Mouse (Mus musculus) thymus, postnatal 4 days (tissue): ENCODE data around the gene Parp14.

Experiments
- DNase-seq: peaks from one replicate; pipeline ENCODE4 v3.0.0; 2021

The Parp14 gene

DNA sequence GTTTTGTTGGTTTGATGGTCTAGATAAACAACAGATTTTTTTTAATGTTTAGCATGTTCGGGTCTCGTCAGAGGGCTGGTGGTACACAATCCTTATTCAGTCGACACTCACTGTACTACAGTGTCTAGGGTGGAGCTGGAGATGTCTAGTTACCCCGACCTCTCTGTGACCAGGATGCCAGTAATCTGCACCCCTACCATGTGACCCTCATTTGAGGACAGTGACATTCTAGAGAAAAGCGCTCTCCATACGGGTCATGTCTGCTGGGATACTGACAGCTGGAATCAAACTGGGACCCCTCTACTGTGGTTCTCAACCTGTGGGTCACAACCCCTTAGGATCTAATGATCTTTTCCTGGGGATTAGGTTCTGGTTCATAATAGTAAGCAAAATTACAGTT, 1.7 kb downstream of the Parp14 start:
- DNase-seq: no peak

DNA sequence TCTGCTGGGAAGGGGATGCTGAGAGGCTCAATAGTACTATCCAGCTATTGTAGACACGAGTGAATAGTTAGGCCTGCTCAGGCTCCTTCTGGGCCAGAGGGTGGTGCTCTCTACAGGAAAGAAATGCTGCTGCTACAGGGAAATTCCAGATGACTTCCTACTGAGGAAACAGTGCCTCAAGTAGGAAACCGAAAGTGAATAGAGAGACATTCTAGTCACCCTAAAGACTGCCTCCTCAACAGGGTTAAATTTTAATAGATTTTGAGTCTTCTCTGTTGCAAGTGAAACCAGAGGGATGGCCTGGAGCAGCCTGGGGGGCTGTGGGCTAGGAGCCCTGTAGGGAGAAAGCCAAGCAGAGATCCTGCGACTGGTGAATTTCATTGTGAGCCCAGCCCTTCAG, 2.2 kb downstream of the Parp14 start:
- no peak for DNase-seq

DNA sequence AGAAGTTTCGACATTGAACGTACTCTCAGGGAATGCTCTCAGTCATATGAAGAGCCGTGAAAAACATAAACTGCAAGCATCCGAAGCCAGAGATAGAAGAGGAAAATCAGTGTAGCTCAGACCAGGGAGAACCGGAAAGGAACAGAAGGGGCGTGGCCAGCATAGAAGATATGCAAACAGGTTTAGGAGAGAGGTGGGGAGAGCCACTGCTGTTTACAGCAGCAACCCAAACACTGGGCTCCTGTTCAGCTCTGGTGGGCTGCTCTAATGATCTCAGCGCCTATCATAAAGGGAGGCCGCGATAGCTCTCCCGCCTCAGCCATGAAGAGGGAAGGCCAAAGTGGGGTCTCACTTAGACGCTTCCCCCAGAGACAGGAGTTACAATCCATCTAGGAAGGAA, 3.6 kb downstream of the Parp14 start:
- no peak for DNase-seq

DNA sequence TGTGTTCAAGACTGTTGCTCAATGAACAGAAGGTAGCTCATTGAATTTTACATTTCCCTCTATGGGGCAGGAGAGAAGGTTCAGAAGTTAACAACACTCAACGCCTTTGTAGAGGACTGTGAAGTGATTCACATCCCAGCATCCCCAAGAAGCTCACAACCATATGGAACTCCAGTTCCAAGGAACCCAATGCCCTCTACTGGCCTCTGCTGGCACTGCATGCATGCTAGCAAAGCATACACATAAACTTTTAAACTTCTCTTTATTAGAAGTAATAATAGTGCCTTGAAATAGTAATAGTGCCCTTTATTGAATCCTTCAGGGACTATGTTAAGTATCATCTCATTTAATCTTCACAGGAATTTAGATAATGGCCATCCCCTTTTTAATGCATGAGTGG, 9.3 kb downstream of the Parp14 start:
- peak; percentile 61 for DNase-seq

DNA sequence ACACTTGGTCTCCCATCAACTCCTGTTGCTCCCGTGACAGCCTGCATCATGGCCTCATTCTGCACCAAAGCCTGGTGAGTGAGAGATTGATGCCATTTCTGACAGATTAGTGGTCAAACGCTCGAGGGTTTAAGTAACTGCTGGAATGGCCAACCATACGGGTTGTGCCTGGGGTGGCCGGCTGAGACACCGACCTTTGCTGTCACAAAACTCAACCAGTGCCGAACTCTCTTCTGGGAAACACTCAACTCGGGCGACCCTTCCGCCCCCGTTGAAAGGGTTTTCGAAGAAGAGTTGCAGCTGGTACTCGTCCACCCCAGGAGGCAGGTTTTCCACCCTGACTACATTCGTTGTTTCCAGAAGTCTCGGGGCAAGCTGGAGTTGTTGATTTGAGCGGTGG, 11.1 kb downstream of the Parp14 start:
- no peak for DNase-seq

DNA sequence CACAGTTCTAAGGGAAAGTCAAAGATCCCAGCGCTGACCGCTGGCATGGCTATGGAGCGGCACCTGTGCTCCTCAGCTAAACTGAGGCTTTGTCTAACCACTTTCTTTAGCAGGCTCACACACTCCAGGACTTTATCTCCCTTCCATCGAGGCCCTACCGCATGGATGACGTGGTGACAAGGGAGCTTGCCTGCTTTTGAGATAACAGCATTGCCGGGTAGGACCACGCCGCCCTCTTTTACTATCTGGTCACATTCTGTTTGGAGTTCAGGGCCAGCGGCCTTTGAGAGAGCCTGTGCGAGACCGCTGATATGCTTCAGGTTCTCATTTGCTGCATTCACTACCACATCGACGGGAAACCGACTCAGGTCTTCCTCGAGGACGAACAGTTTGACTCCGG, 14.6 kb downstream of the Parp14 start:
- no peak for DNase-seq

DNA sequence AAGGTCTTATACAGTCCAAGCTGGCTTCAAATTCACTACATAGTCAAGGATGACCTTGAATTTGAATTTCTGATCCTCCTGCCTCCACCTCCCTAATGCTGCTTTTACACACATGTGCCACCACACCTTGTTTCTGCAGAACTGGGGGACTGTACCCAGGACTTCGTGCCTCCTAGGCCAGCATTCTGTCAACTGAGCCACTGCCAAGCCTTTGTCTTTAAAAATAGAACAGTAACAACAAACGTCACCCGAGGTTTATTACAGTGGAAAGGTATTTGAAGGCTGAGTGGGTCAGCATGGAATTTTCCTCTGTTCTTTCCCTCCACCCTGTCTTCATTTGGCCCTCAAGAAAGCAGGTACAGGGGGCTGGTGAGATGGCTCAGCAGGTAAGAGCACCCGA, 15.5 kb downstream of the Parp14 start:
- DNase-seq: no peak

DNA sequence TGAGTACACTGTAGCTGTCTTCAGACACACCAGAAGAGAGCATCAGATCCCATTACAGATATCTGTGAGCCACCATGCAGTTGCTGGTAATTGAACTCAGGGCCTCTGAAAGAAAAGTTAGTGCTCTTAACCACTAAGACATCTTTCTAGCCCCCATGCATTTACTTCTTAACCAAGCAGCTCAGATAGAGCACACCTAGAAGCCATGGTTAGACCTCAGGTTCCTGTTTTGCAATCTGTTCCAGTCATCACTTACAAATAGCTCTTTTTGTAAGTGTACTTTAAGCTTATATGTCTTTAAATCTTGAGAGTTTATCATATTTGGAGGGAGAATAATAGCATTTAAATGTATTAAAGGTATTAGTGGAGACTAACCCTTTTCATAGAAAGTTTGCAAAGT, 24.2 kb downstream of the Parp14 start:
- no peak for DNase-seq

DNA sequence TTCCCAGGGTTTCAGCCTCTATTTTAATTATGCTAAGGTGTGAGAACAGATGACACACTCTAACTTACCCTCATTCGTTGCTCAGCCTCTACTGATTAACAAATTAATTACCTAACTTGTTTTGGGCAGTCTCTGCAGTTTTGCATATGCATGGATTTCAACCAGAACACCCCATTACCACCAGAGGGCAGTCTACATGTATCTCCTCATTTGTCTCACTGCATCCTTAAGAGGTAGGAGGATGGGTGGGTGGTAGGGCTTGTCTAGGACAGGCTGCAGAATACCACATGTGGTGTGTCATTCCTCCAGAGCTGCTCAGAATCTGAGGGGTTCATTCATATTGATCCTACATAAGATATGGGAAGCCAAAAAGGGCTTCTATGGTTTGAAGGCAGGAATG, 31.7 kb downstream of the Parp14 start:
- peak; percentile 46 for DNase-seq

DNA sequence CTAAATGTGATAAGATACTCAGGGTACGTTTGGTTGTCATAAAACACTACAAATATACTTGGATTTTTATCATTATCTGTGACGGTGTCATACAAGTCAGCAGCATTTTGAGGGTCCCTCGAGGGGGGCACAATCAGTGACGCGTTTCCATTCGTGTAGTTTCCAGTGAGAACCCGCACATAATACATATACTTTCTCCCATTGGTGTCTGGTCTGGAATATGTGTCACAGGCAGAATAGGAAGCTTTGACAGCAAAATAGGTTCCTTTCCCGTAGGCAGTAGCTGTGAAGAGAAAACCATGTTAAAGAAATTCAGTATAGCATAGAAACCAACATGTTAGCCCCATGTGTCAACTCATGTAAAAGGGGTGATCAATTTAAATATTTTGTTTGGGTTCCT, 36.7 kb downstream of the Parp14 start:
- DNase-seq: no peak

DNA sequence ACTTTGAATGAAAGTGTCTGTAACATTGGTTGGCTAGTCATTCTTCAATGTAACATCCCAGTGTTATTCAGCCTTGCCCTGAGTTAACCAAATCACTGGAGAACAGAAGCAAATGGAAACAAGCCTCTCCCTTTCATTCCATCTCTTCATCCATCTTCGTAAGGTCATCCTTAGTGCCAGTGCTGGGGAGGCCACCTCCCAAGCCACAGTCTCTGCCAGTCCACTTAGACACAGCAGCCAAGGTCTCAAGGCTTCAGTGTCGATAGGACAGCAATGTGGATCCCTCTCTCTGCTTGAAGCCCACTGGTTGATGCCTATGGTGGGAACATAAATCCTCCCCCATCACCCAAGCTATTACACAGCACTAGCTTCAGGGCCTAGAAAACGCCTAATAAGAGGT, 38.4 kb downstream of the Parp14 start:
- no peak for DNase-seq

DNA sequence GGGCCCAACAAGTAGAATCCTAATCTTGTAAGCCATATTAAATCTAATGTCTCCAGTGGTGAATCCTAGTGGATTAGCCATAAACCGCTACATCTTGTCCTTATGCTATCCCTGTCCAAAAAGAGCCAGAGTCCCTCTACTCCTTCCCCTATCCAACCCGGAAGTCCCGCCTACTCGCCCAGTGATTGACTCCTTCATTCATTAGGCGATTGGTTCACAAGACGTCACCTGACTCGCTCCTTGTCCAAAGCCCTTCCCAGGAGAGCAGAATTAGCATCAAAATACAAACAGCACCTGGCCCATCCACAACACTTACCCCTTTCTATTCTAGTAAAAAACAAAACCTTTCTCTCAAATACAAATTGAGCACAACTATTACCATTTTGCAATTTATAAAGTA, 41.3 kb downstream of the Parp14 start:
- DNase-seq: no peak

DNA sequence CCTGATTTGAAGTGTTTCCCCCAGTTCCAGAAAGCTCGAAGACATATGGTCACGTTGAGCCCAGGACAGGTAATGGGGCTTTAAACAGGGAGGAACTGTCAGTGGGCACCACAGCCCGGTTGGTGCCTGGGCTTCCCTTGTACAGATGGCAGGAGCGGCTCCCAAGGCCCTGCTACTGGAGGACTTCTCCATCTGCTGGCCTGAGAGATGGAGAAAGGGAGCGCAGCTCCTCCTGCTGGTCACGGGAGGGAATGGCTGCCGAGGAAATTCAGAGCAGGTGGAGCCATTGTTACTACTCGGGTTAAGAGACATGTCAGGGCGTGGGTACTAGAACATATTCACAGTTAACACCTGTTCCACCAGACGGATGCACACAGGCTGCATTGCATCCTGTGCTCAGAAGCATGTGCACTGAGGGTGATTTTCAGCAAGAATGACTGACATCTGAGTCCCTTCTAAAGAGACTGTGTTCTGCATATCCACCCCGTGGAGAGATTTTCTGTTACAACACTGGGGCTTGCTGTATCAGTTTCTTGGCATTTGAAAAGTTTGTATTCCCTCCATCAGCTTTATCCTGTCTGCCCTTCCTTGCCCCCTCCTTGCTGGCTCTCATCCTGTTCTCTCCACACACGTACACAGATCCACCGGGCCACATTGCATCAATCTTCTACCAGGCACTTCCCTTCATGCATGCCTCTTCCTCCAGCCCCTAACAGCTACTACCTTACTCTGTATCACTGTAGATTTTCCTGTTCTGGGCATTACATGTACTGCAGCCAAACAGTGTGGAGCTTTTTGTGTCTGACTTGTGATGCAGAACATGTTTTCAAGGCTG, 53.9 kb downstream of the Parp14 start:
- peak; percentile 88 for DNase-seq

DNA sequence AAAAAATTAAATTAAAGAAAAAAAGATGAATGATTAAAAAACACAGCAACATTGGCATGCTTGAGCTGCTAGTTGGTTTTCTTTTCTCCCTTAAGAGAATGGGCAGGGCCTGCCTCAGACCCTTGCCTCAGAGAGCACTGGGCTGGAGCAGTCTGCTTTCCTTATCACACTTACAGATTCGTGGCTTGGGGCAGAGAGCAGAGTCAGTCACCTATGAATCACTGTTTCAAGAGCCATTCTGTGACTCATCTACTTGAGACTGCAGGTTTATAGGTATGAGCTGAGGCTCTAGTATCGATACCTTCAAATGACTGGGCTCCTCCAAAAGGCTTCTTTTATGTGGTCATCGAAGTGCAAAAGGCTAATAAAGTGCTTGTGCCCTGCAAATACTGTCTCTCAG, 58.2 kb downstream of the Parp14 start:
- DNase-seq: no peak

DNA sequence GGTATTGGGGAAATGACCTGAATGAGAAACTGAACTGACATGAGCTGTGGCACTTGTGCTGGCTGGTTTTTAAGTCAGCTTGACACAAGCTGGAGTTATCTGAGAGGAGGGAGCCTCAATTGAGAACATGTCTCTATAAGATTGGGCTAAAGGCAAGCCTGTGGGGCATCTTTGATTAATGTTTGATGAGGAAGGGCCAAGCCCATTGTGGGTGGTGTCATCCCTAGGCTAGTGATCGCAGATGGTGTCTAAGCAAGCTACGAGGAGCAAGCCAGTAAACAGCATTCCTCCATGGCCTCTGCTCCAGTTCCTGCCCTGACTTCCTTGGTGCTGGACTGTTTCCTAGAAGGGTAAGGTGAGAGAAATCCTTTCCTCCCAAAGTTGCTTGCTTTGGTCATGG, 62.5 kb downstream of the Parp14 start:
- no peak for DNase-seq

DNA sequence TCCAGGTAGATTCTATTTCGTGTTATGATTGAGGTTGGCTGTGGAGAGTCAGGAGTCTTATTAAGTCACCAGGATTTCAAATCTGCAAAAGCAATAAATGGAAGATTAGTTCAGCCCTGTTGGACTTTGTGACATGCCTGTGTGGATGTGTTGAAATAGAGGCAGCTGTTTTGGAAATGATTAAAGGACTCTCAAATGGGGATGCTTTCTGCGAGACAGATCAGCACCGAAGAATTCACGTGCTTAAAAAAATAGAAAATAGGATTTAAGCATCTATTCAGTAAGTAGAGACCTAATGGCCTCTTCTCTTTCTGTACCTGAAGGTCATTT, 63.7 kb downstream of the Parp14 start:
- no peak for DNase-seq

DNA sequence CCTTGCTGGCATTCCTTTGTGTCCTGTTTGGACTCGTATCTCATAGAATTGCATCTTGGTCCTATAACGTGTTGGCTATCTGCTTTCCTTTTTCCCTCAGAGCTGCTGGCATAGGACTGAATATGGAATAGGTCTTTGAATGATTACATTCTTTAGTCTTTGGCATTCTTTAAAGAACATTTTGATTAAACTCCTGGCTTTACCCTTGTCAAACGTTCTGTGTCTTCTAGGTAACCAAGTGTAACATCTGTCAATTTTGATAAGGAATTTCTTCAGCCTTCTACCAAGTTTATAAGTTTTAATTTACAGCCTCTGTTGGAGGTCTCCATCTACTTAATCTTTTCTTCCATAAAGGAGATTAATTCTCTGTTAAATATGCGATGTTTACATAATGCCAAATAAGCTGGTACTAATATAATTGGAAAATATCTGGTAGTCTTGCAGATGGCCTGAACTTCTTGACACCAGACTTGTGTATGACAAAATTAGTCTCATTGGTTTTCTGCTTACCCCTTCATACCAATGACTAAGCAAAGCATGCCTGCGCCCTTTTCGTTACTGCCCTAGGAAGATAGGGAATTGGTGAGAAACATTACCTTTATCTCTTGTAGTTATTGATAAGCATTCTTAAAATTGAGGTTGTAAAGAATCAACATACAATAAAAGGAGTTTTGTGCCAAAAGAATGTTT, 64.2 kb downstream of the Parp14 start:
- no peak for DNase-seq

DNA sequence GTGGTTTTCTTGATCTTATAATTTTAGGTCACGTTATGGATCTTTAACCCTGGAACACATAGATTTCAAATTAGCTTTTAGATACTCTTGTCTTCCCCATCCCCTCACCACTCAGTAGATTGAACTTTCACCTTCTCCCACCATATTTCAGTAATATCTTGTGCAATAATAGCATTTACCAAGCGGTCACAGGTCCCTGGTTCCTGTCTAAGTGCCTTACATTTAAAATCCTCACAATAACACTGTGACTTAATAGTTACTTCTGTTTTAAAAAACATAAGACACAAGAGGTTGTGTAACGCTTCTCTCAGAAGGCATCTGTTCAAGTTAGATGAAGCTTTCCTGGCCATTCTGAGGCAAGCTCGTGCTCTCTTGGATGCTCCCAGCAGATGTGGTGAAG, 67.6 kb downstream of the Parp14 start:
- DNase-seq: no peak

DNA sequence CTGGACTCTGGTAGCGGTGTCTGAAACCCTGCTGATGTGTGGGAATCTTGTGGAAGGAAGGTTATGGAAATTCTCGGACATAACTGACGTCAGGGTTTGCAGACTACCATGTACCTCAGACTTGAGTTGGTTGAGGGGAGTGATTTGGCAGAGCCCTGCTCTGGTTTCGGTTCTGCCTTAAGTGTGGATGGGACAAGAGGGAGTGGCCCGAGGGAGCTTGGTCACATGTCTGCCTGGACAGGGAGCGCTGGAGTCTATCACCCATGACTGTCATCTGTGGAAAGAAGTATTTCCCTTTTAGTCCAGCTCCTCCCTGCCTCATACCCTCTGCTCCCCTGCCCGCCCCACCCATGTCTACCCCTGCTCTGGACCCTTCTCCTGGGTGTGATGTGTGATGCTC, 69.2 kb downstream of the Parp14 start:
- no peak for DNase-seq

DNA sequence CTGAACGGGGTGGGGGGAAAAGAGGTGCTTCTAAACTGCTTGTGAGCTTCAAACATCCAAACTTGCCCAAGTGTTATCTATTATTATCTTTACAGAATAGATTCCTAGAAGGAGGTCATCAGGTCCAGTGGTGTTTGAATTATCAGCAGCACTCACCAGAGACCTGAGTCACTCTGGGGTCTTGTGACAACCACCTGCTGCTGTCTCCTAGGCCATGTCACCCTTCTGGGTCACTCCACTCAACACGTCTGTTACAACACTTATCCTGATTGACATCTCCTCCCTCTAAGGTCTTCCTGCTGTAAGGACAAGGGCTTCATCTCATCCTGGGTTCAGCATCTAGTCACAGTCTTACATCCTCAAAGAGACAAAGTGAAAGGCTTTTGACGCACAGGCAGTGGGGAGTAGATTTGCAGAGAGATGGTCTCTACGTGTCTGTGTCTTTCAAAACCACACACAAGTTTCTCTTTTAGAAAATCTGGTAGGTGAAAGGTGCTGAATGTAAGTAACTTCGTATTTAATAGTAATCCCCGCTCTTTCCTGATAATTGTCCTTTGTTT, 79.3 kb downstream of the Parp14 start:
- no peak for DNase-seq

DNA sequence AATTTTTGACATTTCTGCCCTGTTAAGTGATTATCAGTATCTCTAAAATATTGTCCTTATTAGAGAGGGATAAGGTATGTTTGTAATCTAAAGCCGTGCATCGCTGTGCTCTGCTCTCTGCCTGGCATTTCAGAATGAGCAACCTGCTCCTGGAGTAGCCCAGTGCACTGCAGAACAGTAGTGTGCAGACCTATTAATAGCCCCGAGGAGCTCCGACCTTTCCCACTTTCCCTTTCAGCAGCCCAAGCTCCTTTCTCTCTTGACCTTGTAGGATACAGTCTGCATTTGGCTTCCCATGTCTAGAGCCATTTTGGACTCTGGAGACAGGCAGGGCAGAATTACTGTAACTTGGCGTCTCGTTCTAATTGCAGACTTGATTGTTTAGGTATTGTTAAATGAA, 83.0 kb downstream of the Parp14 start:
- no peak for DNase-seq

DNA sequence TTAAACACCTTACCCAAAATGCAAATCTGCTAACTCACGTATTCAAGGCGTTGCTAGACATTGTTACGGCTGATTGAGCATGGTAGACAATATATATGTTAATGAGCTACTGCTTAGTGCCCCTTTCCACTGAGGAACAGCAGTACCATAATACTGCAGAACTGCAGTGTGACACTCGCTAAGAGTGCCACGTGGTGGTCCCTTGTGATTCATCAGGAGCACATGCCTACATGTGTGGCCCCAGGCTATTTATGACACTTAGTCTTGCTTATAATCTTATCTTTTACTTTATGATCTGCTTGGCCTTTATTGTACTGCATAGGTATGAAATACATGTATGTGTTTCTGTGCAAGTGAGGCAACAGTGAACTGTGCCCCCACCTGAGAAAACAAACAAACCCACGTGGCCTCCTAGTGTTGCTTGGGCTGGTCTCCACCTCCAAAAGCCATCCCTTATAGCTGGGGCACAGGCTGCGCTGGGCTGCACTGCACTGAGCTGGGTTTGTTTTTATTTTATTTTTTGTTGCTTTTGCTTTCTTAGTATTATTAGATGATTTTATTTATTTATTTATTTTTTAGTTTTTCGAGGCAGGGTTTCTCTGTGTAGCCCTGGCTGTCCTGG, 83.7 kb downstream of the Parp14 start:
- no peak for DNase-seq

DNA sequence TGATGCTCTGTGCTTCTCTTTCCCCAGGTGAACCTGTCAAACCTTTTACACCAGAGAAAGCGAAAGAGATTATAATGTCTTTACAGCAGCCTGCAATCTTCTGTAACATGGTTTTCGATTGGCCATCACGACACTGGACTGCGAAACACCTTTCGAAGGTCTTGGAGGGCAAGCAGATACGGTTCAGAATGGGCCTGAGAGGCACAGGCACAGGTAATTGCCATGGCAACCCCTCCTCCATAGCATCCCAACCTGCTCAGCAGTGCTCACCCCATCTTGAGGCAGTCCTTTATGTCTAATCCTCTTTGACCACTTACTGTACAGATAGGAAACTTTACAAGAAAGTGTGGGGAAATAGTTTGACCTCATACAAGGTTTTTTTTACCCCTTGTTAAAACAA, 84.2 kb downstream of the Parp14 start:
- no peak for DNase-seq

DNA sequence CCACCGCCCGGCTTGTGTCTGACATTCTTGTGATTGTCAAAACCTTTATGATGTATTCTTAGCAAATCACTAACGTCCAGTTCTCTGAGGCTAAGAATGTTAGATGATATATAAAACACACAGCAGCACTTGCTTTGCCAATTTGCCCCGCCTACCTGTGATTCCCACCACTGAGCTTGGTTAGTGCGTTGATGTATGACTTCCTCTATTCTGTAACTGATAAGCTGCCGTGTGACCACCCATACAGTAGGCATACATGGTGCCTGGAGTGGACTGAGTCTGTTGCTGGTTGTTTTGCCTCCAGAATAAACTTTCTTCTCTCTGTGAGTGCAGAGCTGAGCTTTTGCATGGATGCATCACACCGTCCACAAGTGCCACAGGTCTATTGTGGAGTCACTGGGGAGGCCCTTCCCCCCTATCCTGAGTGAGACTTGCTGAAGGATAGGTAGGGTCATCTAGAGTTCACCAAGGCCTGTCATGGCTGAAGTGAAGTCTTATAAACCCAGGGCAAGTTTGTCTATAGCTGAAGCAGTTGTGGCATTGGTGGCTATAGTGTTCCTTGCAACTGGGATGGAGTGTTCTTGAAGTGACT, 87.1 kb downstream of the Parp14 start:
- DNase-seq: no peak
